Mouse (Mus musculus) lung, adult 2 months (tissue): ENCODE results near the gene Bex1.

Experiments used
- CTCF ChIP-seq: fragments of 200-500 bp; IDR thresholded peaks from 2 replicates; pipeline ENCODE4 v1.5.1; 2011; ENCODE audit warnings: mild to moderate bottlenecking, low read length, control low read depth; ENCODE audit not compliant: insufficient read depth
- POLR2A ChIP-seq: fragments of 200-500 bp; IDR thresholded peaks from 2 replicates; pipeline ENCODE4 v1.6.1; 2011; ENCODE audit warnings: low read depth, mild to moderate bottlenecking, control low read depth, low read length, borderline replicate concordance; ENCODE audit errors: extremely low read depth

DNA sequence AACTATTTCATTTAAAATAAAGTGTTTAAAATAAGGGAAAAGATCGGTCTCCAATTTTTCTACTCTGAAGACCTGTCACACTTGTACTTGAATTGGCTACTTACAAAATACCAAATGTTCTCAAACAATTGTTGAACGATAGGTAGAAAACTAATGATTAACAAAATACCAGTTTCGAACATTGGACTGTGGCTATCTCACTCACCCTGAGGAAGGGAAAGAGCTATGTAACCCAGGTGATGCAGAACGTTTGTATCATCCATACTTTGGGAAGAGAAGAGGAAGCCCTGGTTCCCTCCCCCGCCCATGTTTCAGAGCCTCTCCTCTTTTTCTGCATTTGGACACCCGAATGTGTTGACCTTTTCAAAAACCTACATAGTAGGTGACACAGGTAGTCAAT lies 10.9 kb downstream of the Bex1 start:
- TF ChIP-seq POLR2A = no peak
- no peak for TF ChIP-seq CTCF
